Mouse (Mus musculus): ENCODE data around the gene Olfr605.

- TF ChIP-seq CTCF (conservative IDR thresholded peaks at IDR 0.05; ENCODE audit: insufficient read depth, insufficient read length, low read depth, low read length) = no peak
- TF ChIP-seq POLR2A (IDR thresholded peaks at IDR 0.05; ENCODE audit: low read depth, low read length) = no peak
Measured at GRCm38 (mm10) chr7:103469577-103469976, 24.3 kb upstream of the Olfr605 start, which contains the start of gene Olfr608.

Measured in kidney, adult 2 months (tissue).